Comparison of ENCODE assay signal across 28 mouse cellular contexts in the genomic region with DNA sequence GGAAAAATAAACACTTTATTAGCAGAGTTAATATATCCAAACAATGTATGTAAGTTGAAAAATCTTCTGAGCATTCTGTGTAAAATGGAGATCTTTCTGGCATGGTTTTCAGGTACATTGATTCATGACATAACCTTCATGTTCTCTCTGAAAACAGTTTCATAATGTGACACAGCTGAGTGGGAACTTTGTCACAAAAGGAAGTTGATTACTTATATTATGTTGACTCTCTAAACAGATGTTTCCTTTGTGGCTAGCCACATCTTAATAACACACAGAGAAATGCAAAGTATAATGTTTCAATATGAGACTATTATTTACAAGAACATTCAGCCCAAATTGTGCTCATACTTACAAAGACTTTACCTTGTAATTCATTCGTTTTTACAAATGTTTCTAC.
"Had no signal": no experiment of that assay in that cellular context is flagged by ENCODE, and none has a peak within 500 bp of the region (broad histone marks: within the 10 kb centered on the region; RNA-seq: fewer than 3 reads in every experiment).

No protein-coding gene starts in this region.

- DNase-seq: heart, postnatal 14 days; heart, postnatal 36 days; heart, postnatal 4 days; kidney, adult 11 months; kidney, adult 18-20 months; kidney, adult 2 months; kidney, adult 8-10 months; kidney, adult 9 months; kidney, postnatal 10 days; kidney, postnatal 14 days; kidney, postnatal 25 days; kidney, postnatal 36 days; kidney, postnatal 4 days; layer of hippocampus, adult 9-11 months; layer of hippocampus, postnatal 36 days had no signal

- H3K27me3 ChIP-seq: heart, embryonic 13.5 days; heart, embryonic 15.5 days; hindbrain, embryonic 12.5 days; hindbrain, embryonic 13.5 days; hindbrain, embryonic 15.5 days; intestine, embryonic 15.5 days; kidney, embryonic 15.5 days had no signal

- H3K36me3 ChIP-seq: heart, embryonic 13.5 days; heart, embryonic 15.5 days; hindbrain, embryonic 10.5 days; hindbrain, embryonic 12.5 days; hindbrain, embryonic 13.5 days; hindbrain, embryonic 15.5 days; intestine, embryonic 15.5 days; kidney, embryonic 15.5 days had no signal

- H3K4me1 ChIP-seq: heart, embryonic 13.5 days; heart, embryonic 15.5 days; hindbrain, embryonic 10.5 days; hindbrain, embryonic 12.5 days; hindbrain, embryonic 13.5 days; hindbrain, embryonic 15.5 days; intestine, embryonic 15.5 days; kidney, embryonic 15.5 days had no signal

- H3K27ac ChIP-seq: heart, embryonic 13.5 days; heart, embryonic 15.5 days; hindbrain, embryonic 10.5 days; hindbrain, embryonic 12.5 days; hindbrain, embryonic 13.5 days; hindbrain, embryonic 14.5 days; hindbrain, embryonic 15.5 days; hindbrain, postnatal 0 days; intestine, embryonic 15.5 days; kidney, embryonic 15.5 days; kidney, postnatal 0 days; layer of hippocampus, adult 2 months; left cerebral cortex, adult 2 months had no signal

- H3K4me3 ChIP-seq: heart, embryonic 13.5 days; heart, embryonic 15.5 days; hindbrain, embryonic 10.5 days; hindbrain, embryonic 12.5 days; hindbrain, embryonic 13.5 days; hindbrain, embryonic 15.5 days; intestine, embryonic 15.5 days; kidney, embryonic 15.5 days; layer of hippocampus, adult 2 months; left cerebral cortex, adult 2 months had no signal

- H3K9me3 ChIP-seq: heart, embryonic 13.5 days; heart, embryonic 15.5 days; hindbrain, embryonic 10.5 days; hindbrain, embryonic 12.5 days; hindbrain, embryonic 13.5 days; hindbrain, embryonic 15.5 days; intestine, embryonic 15.5 days; kidney, embryonic 15.5 days had no signal

- H3K9ac ChIP-seq: heart, embryonic 13.5 days; heart, embryonic 15.5 days; hindbrain, embryonic 12.5 days; hindbrain, embryonic 13.5 days; hindbrain, embryonic 14.5 days; hindbrain, embryonic 15.5 days; intestine, embryonic 15.5 days; kidney, embryonic 15.5 days had no signal
